Mouse (Mus musculus): ENCODE results near the gene Aldoc. TPM values are rescaled to one million over a fixed set of nuclear protein-coding genes. Genes with fewer than 3 reads are reported as not detected.
A peak's percentile ranks its signal among the peaks of the same experiment; 100 is the strongest.
"Not testable (repeated sequence)": the region's sequence is repeated elsewhere in the genome, so short reads cannot be mapped to it uniquely, and the experiment has no call there.

Aldoc gene
- total RNA-seq (2014; rRNA removed; ENCODE audit: low replicate concordance) (32.5 and 50.7 TPM in 2 replicates), polyA plus RNA-seq (2015; fragmentation: Nextera tagmentation; extraction: Ambion mirVana) (15.1 and 15.2 TPM in 2 replicates)

GRCm38 (mm10) chr11:78322860-78323259 is at the start of gene Aldoc:
TSS of gene Aldoc (plus strand) at chr11:78322968.
- peak within 1 kb of the TSS; percentile 22 for H3K4me3 ChIP-seq (ENCODE audit: low read depth, low read length)
- H3K27ac ChIP-seq (ENCODE audit: low read depth): peak within 1 kb of the TSS; percentile 27; the same call in 1 of the 2 replicates
- H3K27me3 ChIP-seq (ENCODE audit: control insufficient read depth, insufficient read depth, low read length): no peaks in the 10 kb centered on the region
- H3K9me3 ChIP-seq (replicated peaks; ENCODE audit: control insufficient read depth, low read length): no peaks in the 10 kb centered on the region
- peaks cover 34% of the 10 kb centered on the region for H3K36me3 ChIP-seq (replicated peaks; ENCODE audit: control insufficient read depth, insufficient read depth, low read length)
- 7% methylated on average over 15 of the region's 15 CpGs for WGBS
- no peak for TF ChIP-seq EP300 (IDR thresholded peaks at IDR 0.05; ENCODE audit: low read depth)
- TF ChIP-seq CTCF (IDR thresholded peaks at IDR 0.05; ENCODE audit: low read depth): no peak
- no peak within 1 kb of the TSS for H3K9ac ChIP-seq (replicated peaks; ENCODE audit: low read depth, low read length)
- DNase-seq (ENCODE audit: low spot score) (peak; percentile 86), ATAC-seq (ENCODE audit: insufficient read depth, low read depth) (peak; percentile 97)
- peaks cover 19% of the 10 kb centered on the region for H3K4me1 ChIP-seq (ENCODE audit: control insufficient read depth, insufficient read depth)
- H3K4me2 ChIP-seq (ENCODE audit: low read depth, low read length): peak within 1 kb of the TSS; percentile 47

GRCm38 (mm10) chr11:78275596-78275995 is 47.2 kb upstream of the Aldoc start:
- no peaks in the 10 kb centered on the region for H3K27me3 ChIP-seq (ENCODE audit: control insufficient read depth, insufficient read depth, low read length)
- DNase-seq (ENCODE audit: low spot score): no peak
- ATAC-seq (ENCODE audit: insufficient read depth, low read depth): no peak
- H3K9me3 ChIP-seq (replicated peaks; ENCODE audit: control insufficient read depth, low read length): no peaks in the 10 kb centered on the region
- H3K4me3 ChIP-seq (ENCODE audit: low read depth, low read length): no peak overlapping the region
- H3K36me3 ChIP-seq (replicated peaks; ENCODE audit: control insufficient read depth, insufficient read depth, low read length): peaks cover 98% of the 10 kb centered on the region
- 100% methylated on average over 1 of the region's 1 CpGs for WGBS
- H3K9ac ChIP-seq (replicated peaks; ENCODE audit: low read depth, low read length): no peak overlapping the region
- H3K27ac ChIP-seq (ENCODE audit: low read depth): no peak overlapping the region
- H3K4me1 ChIP-seq (ENCODE audit: control insufficient read depth, insufficient read depth): no peaks in the 10 kb centered on the region
- no peak overlapping the region for H3K4me2 ChIP-seq (ENCODE audit: low read depth, low read length)
- no peak for TF ChIP-seq CTCF (IDR thresholded peaks at IDR 0.05; ENCODE audit: low read depth)
- no peak for TF ChIP-seq EP300 (IDR thresholded peaks at IDR 0.05; ENCODE audit: low read depth)

GRCm38 (mm10) chr11:78276169-78276568 is 46.6 kb upstream of the Aldoc start:
- ATAC-seq (ENCODE audit: insufficient read depth, low read depth): not testable (repeated sequence)
- H3K36me3 ChIP-seq (replicated peaks; ENCODE audit: control insufficient read depth, insufficient read depth, low read length): peaks cover 100% of the 10 kb centered on the region
- over 99% methylated on average over 4 of the region's 4 CpGs for WGBS

GRCm38 (mm10) chr11:78278853-78279252 is 43.9 kb upstream of the Aldoc start:
- H3K4me3 ChIP-seq (ENCODE audit: low read depth, low read length): no peak overlapping the region
- ATAC-seq (ENCODE audit: insufficient read depth, low read depth) (no peak), DNase-seq (ENCODE audit: low spot score) (no peak)
- no peaks in the 10 kb centered on the region for H3K27me3 ChIP-seq (ENCODE audit: control insufficient read depth, insufficient read depth, low read length)
- no peak overlapping the region for H3K27ac ChIP-seq (ENCODE audit: low read depth)
- TF ChIP-seq EP300 (IDR thresholded peaks at IDR 0.05; ENCODE audit: low read depth) (no peak; the same call in 1 of the 2 replicates), CTCF (IDR thresholded peaks at IDR 0.05; ENCODE audit: low read depth) (no peak)
- no peaks in the 10 kb centered on the region for H3K4me1 ChIP-seq (ENCODE audit: control insufficient read depth, insufficient read depth)
- H3K4me2 ChIP-seq (ENCODE audit: low read depth, low read length): no peak overlapping the region
- H3K9ac ChIP-seq (replicated peaks; ENCODE audit: low read depth, low read length): no peak overlapping the region
- WGBS: 62% methylated on average over 7 of the region's 7 CpGs
- peaks cover 98% of the 10 kb centered on the region for H3K36me3 ChIP-seq (replicated peaks; ENCODE audit: control insufficient read depth, insufficient read depth, low read length)
- no peaks in the 10 kb centered on the region for H3K9me3 ChIP-seq (replicated peaks; ENCODE audit: control insufficient read depth, low read length)

More at GRCm38 (mm10) chr11:78276169-78276568, 46.6 kb upstream of the Aldoc start:
- not testable (repeated sequence) for H3K27ac ChIP-seq (ENCODE audit: low read depth); H3K9ac ChIP-seq (replicated peaks; ENCODE audit: low read depth, low read length); H3K27me3 ChIP-seq (ENCODE audit: control insufficient read depth, insufficient read depth, low read length); H3K4me2 ChIP-seq (ENCODE audit: low read depth, low read length); H3K9me3 ChIP-seq (replicated peaks; ENCODE audit: control insufficient read depth, low read length); DNase-seq (ENCODE audit: low spot score); H3K4me3 ChIP-seq (ENCODE audit: low read depth, low read length); H3K4me1 ChIP-seq (ENCODE audit: control insufficient read depth, insufficient read depth)

DNA sequence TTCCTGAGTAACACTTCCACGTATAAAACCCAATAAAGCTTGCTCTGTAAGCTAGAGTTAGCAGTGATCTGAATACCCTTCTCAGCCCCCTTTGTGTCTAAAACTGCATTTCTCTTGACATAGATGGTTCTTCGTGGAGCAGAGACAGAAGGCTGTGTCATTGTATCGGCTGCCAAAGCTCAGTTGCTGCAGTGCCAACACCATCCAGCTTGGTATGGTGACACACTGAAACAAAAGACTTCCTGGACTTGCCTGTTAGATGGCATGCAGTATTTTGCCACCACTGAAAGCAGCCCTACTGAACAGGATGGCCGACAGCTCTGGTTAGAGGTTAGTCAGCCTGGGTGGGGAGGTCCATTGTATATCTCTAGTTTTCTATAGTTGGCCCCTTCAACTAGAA is 43.2 kb upstream of the Aldoc start:
- no peak for DNase-seq (ENCODE audit: low spot score)
- H3K9ac ChIP-seq (replicated peaks; ENCODE audit: low read depth, low read length): no peak overlapping the region
- H3K4me1 ChIP-seq (ENCODE audit: control insufficient read depth, insufficient read depth): no peaks in the 10 kb centered on the region
- no peak overlapping the region for H3K4me2 ChIP-seq (ENCODE audit: low read depth, low read length)
- peaks cover 98% of the 10 kb centered on the region for H3K36me3 ChIP-seq (replicated peaks; ENCODE audit: control insufficient read depth, insufficient read depth, low read length)
- H3K27ac ChIP-seq (ENCODE audit: low read depth): no peak overlapping the region
- no peak overlapping the region for H3K4me3 ChIP-seq (ENCODE audit: low read depth, low read length)
- ATAC-seq (ENCODE audit: insufficient read depth, low read depth): no peak
- 78% methylated on average over 4 of the region's 4 CpGs for WGBS
- TF ChIP-seq CTCF (IDR thresholded peaks at IDR 0.05; ENCODE audit: low read depth) (no peak), EP300 (IDR thresholded peaks at IDR 0.05; ENCODE audit: low read depth) (no peak)
- no peaks in the 10 kb centered on the region for H3K27me3 ChIP-seq (ENCODE audit: control insufficient read depth, insufficient read depth, low read length)
- no peaks in the 10 kb centered on the region for H3K9me3 ChIP-seq (replicated peaks; ENCODE audit: control insufficient read depth, low read length)

GRCm38 (mm10) chr11:78289146-78289763 is 33.5 kb upstream of the Aldoc start:
- Histone ChIP-seq H3K36me3 (replicated peaks; ENCODE audit: control insufficient read depth, insufficient read depth, low read length) (peaks cover 85% of the 10 kb centered on the region), H3K9ac (replicated peaks; ENCODE audit: low read depth, low read length) (no peak overlapping the region), H3K4me1 (ENCODE audit: control insufficient read depth, insufficient read depth) (no peaks in the 10 kb centered on the region), H3K27ac (ENCODE audit: low read depth) (no peak overlapping the region), H3K4me3 (ENCODE audit: low read depth, low read length) (no peak overlapping the region), H3K27me3 (ENCODE audit: control insufficient read depth, insufficient read depth, low read length) (no peaks in the 10 kb centered on the region), H3K9me3 (replicated peaks; ENCODE audit: control insufficient read depth, low read length) (no peaks in the 10 kb centered on the region), H3K4me2 (ENCODE audit: low read depth, low read length) (no peak overlapping the region)
- TF ChIP-seq CTCF (IDR thresholded peaks at IDR 0.05; ENCODE audit: low read depth): no peak
- no peak for TF ChIP-seq EP300 (IDR thresholded peaks at IDR 0.05; ENCODE audit: low read depth)
- WGBS: 86% methylated on average over 7 of the region's 7 CpGs
- DNase-seq (ENCODE audit: low spot score): no peak
- no peak for ATAC-seq (ENCODE audit: insufficient read depth, low read depth)

Data from heart, postnatal 0 days (tissue).